Mouse (Mus musculus) G1E (cell line): Measurements from ENCODE around the gene Med8. TPM values are rescaled to one million over a fixed set of nuclear protein-coding genes. Genes with fewer than 3 reads are reported as not detected.

Source experiments
- ATAC-seq: 2 replicates; pipeline ENCODE4 v1.8.0; 2016; ENCODE audit warnings: mild to moderate bottlenecking; ENCODE audit not compliant: insufficient number of reproducible peaks, poor library complexity, low FRiP score, severe bottlenecking; ENCODE audit errors: extremely low read depth
- DNase-seq: peaks from one replicate; pipeline ENCODE4 v3.0.0; 2012; ENCODE audit warnings: low spot score
- H3K27me3 ChIP-seq: 2 replicates; pipeline ENCODE4 v1.6.1; 2012; ENCODE audit warnings: mild to moderate bottlenecking, low read length, inconsistent platforms; ENCODE audit not compliant: insufficient read depth
- H3K36me3 ChIP-seq: replicated peaks from 2 replicates; pipeline ENCODE3; 2012; ENCODE audit warnings: mild to moderate bottlenecking, inconsistent platforms
- H3K4me1 ChIP-seq: 2 replicates; pipeline ENCODE4 v1.6.1; 2012; ENCODE audit warnings: low read depth, low read length, inconsistent platforms, mixed read lengths; ENCODE audit not compliant: insufficient read depth
- H3K4me3 ChIP-seq: 2 replicates; pipeline ENCODE4 v1.5.1; 2012; ENCODE audit warnings: low read depth, mild to moderate bottlenecking, inconsistent platforms, low read length, moderate library complexity, mixed read lengths
- H3K9me3 ChIP-seq: replicated peaks from 2 replicates; pipeline ENCODE4 v1.6.1; 2012; ENCODE audit warnings: inconsistent platforms
- CTCF ChIP-seq: IDR thresholded peaks from 2 replicates; pipeline ENCODE4 v1.5.1; 2012; ENCODE audit warnings: low read depth, low read length, inconsistent platforms, mixed read lengths
- GATA1 ChIP-seq: IDR thresholded peaks from 2 replicates; pipeline ENCODE4 v1.6.1; 2012; ENCODE audit warnings: borderline replicate concordance, low read length, inconsistent platforms, mixed read lengths
- GATA2 ChIP-seq: IDR thresholded peaks from 2 replicates; pipeline ENCODE4 v1.6.1; 2012; ENCODE audit warnings: low read depth, low read length, inconsistent platforms, borderline replicate concordance
- POLR2AphosphoS5 ChIP-seq: IDR thresholded peaks from 2 replicates; pipeline ENCODE4 v1.6.1; 2012; ENCODE audit warnings: low read depth, low read length, inconsistent platforms; ENCODE audit not compliant: insufficient replicate concordance
- TAL1 ChIP-seq: conservative IDR thresholded peaks from 2 replicates; pipeline ENCODE4 v1.6.1; 2012; ENCODE audit warnings: low read depth, low read length, inconsistent platforms, mixed read lengths
- polyA plus RNA-seq: library from polyadenylated mRNA; stranded (reverse); fragments of >175 nt; gene quantifications from 2 replicates; pipeline ENCODE4 v1.2.3, GENCODE M21; 2012
- total RNA-seq, 2 experiments: library from RNA; stranded (forward) in 1 of 2; stranded (reverse) in 1 of 2; fragments of 200-1000 nt in 1 of 2; fragments of >200 nt in 1 of 2; fragmentation: Nextera tagmentation in 1 of 2; gene quantifications; 2 replicates each; pipeline ENCODE4 v1.2.3; 2014 to 2017

Gene Med8
- total and polyA plus RNA-seq, 3 experiments, result 45.0 to 124 (median 87.0) TPM

- H3K9me3 ChIP-seq, result no peaks in the 10 kb centered on the region
- H3K4me1 ChIP-seq, result peaks cover 12% of the 10 kb centered on the region
- no peak overlapping the region for H3K4me3 ChIP-seq
- TF ChIP-seq GATA2 (no peak), POLR2AphosphoS5 (no peak), CTCF (no peak), TAL1 (no peak), GATA1 (no peak)
- ATAC-seq, result no peak
- no peak for DNase-seq
- no peaks in the 10 kb centered on the region for H3K27me3 ChIP-seq
- peaks cover 87% of the 10 kb centered on the region for H3K36me3 ChIP-seq
Observed at GRCm38 (mm10) chr4:118401421-118401820, 7.7 kb upstream of the Med8 start.

DNA sequence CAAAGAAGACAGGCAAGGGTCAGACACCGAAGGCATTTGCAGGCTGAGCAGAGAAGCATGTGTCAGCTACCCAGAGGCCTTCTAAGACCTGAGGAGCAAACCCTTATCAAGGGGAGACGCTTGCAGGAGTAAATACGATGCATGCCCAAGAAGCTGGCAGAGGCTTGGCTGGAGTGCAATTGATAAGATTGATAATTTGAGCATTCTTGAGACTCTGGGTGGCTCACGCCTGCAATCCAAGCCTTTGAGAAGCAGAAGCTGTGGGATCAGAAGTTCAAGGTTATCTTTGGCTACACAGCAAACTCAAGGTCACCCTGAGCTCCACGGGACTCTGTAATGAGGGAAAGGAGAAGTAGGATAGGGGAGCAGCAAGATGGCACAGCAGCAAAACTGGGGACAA lies 7.2 kb upstream of the Med8 start:
- H3K36me3 ChIP-seq, result peaks cover 84% of the 10 kb centered on the region
- H3K27me3 ChIP-seq, result no peaks in the 10 kb centered on the region
- peaks cover 15% of the 10 kb centered on the region for H3K4me1 ChIP-seq
- no peak for TF ChIP-seq TAL1
- no peak for TF ChIP-seq GATA2
- TF ChIP-seq POLR2AphosphoS5, result no peak
- no peak for TF ChIP-seq CTCF
- no peak for DNase-seq
- no peak overlapping the region for H3K4me3 ChIP-seq
- no peaks in the 10 kb centered on the region for H3K9me3 ChIP-seq
- no peak for ATAC-seq

DNA sequence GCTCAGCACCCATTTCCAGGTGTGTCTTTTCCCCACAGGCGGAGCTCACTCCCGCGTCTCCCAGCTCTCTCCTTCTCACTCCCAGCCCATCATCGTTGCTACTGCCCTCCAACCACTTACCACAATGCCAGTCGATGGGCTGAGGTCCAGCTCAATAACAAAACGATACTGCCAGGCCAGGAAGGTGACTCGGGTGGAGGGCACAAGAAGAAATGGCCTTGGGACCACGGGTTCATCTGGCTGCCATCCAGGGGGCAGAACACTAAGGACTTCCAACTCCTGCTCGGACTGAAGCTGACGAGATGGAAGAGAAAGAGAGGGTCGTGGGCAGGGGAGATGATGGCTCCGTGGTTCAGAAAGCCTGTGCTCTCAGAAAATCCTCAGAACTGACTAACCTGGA lies 6.4 kb upstream of the Med8 start:
- Histone ChIP-seq H3K27me3 (no peaks in the 10 kb centered on the region), H3K9me3 (no peaks in the 10 kb centered on the region), H3K4me3 (no peak overlapping the region), H3K36me3 (peaks cover 83% of the 10 kb centered on the region), H3K4me1 (peaks cover 23% of the 10 kb centered on the region)
- ATAC-seq, result no peak
- TF ChIP-seq TAL1, result no peak
- TF ChIP-seq GATA1, result no peak
- TF ChIP-seq POLR2AphosphoS5, result no peak
- TF ChIP-seq GATA2, result no peak
- TF ChIP-seq CTCF, result no peak
- DNase-seq, result no peak

GRCm38 (mm10) chr4:118410871-118411270 lies 1.7 kb downstream of the Med8 start:
- DNase-seq, result no peak
- H3K36me3 ChIP-seq, result peaks cover 72% of the 10 kb centered on the region
- TF ChIP-seq GATA2 (no peak), TAL1 (no peak), GATA1 (no peak), CTCF (no peak), POLR2AphosphoS5 (no peak)

GRCm38 (mm10) chr4:118413553-118413952 lies 4.4 kb downstream of the Med8 start:
- Histone ChIP-seq H3K27me3 (no peaks in the 10 kb centered on the region), H3K4me3 (no peak overlapping the region), H3K9me3 (no peaks in the 10 kb centered on the region), H3K36me3 (peaks cover 84% of the 10 kb centered on the region), H3K4me1 (peaks cover 30% of the 10 kb centered on the region)
- TF ChIP-seq TAL1, result no peak
- no peak for TF ChIP-seq POLR2AphosphoS5
- TF ChIP-seq GATA2, result no peak
- no peak for TF ChIP-seq GATA1
- TF ChIP-seq CTCF, result no peak
- ATAC-seq (no peak), DNase-seq (no peak)

More at GRCm38 (mm10) chr4:118410871-118411270, 1.7 kb downstream of the Med8 start:
- Histone ChIP-seq H3K27me3 (no peaks in the 10 kb centered on the region), H3K9me3 (no peaks in the 10 kb centered on the region), H3K4me1 (peaks cover 43% of the 10 kb centered on the region), H3K4me3 (no peak overlapping the region; the same call in 1 of the 2 replicates)
- no peak for ATAC-seq

DNA sequence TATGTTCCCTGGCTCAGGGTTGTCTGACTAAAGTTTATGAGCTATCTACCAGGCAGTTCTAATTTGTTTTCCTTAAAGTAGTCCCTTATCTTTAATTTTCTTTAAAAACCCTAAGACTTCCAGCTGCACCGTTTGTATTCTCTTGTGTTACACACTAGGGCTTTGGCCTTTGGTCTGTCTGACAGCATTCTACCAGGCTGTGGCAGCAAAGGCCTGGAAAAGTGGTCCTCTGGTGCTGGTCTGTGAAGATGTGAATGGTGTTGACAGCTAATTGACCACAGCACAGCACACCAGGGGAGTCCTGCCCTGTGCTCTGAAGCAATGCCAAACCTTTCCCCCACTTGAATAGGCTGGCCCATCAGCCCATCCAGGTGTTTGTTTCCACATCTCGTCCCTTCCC lies 6.6 kb downstream of the Med8 start:
- Histone ChIP-seq H3K4me3 (no peak overlapping the region), H3K4me1 (peaks cover 18% of the 10 kb centered on the region), H3K9me3 (no peaks in the 10 kb centered on the region), H3K36me3 (peaks cover 98% of the 10 kb centered on the region), H3K27me3 (no peaks in the 10 kb centered on the region)
- TF ChIP-seq TAL1 (no peak), POLR2AphosphoS5 (no peak), GATA1 (no peak), GATA2 (no peak)
- DNase-seq (no peak), ATAC-seq (no peak)
